Mouse (Mus musculus) 3134 (cell line): ENCODE results near the gene Gm16181.

Experiments
- DNase-seq: peaks from one replicate; pipeline ENCODE4 v3.0.0-alpha.2; 2011; ENCODE audit warnings: low spot score; ENCODE audit not compliant: insufficient read length; ENCODE audit errors: extremely low read depth

The Gm16181 gene

DNA sequence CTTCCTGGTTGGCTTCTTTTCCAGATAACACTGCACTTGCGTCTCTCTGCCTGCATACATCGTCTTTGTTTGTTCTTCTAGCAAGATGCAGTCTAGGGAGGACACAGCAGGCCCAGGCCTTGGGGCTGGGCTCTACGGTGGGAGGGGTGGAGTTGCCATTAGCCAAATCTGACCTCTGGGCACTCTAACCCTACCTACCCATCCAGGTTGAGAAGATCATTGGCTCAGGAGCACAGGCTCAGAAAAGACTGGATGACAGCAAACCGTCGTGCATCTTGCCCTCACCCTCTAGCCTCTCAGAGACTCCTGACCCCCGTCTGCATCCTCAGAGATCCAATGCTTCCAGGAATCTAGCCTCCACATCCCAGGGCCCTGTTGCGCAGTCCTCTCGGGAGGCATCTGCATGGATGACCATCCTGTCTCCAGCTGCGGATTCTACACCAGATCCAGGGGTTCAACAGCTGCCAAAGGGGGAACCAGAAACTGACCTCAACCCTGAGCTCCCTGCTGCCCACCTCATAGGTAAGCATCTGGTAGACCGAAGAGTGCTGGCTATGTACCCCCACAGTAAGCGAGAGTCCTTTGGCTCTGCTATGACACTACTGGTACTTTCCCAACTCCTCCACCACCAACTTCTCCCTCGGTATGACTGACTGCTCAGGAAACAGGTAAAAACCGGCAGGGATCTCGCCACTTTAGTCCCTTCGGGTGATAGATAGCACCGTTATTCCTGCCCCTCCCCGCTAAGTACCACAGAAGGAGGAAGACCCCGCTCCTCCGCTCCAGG, 25.6 kb upstream of the Gm16181 start:
- no peak for DNase-seq

DNA sequence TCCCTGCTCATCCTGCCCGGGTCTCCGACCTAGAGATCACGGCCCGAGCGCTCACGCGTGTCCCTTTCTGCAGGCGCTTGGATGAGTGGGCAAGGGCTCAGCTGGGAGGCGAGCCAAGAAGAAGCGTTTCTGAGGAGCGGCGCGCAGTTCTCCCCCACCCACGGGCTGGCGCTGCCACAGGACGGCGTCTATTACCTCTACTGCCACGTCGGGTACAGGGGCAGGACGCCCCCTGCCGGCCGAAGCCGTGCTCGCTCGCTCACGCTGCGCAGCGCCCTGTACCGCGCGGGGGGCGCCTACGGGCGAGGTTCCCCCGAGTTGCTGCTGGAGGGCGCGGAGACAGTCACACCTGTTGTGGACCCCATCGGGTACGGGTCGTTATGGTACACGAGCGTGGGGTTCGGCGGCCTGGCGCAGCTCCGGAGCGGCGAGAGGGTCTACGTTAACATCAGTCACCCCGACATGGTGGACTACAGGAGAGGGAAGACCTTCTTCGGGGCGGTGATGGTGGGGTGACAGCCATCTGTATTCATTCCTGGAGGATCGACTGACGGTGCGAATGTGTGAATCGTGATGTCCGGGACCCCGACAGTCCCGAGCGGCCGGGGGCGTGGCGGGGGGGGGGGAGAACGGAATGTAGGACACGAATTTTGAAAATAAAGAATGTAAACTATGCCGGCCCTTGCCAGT, 24.9 kb upstream of the Gm16181 start:
- no peak for DNase-seq

DNA sequence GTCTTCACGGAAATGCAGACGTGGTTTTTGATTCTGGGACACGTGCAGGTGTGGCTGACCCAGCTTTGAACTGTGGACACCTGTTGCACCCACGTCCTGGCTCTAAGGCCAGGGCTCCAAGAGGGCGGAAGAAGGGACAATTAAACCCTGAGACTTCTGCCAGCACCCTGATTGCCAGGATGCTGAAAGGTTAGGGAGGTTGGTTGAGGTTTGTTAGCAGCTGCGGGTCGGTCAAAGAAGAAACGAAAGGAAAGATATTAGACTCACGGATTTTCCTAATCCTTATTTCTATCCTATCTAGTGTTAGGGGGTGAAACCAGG, 24.4 kb upstream of the Gm16181 start:
- DNase-seq, result no peak

DNA sequence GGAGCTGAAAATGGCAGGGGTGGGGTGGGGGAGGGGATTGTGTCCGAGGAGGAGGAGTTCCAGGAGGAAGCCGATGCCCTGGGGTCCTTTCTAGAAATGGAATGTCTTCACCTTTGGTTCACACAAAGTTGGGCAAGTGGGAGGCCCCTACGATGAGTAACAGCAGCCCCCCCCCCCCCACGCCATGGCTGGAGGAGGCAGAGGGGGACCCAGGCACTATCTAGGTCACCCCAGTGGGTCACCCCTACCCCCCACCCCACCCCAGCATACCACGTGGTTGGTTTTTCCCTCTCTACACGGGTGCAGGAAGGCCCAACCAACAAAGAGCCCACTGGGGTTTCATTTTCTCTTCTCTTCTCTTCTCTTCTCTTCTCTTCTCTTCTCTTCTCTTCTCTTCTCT, 23.5 kb upstream of the Gm16181 start:
- DNase-seq, result no peak

DNA sequence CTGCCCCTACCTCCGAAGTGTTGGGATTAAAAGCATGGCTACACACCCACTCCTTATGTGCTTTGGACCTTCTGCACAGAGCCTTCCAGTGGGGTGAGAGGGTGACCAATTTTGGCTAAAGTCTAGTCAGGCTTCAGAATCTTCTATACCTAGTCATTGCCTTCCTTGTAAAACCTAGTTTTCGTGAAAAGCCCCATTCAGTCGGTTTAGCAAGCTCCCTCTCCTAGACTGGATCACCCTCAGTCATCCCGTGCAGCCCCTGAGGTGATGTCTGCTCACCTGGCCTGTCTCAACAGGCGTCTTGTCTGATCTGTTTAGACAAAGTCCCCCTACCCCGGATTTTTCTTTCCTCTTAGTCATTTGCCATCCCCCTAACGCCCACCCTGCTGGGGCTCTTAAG, 22.6 kb upstream of the Gm16181 start:
- no peak for DNase-seq

DNA sequence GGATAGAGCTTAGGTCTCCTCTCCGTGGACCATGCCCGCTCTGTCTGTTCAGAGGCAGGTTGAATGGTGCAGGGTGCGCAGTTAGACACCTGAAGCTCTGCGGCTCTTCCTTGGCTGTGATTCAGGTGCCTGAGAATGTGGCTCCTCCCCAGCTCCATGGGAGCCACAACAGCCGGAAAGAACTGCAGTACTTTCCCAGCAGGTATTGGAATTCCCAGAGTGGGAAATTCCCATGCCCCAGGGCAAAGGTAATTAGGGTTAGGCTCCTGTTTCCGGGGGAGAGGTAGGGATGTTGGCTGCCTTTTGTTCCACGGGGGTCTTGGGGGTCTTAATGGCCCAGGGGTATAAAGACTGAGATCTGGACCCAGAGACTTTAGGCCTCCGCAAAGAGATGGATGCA, 21.7 kb upstream of the Gm16181 start:
- DNase-seq, result no peak

DNA sequence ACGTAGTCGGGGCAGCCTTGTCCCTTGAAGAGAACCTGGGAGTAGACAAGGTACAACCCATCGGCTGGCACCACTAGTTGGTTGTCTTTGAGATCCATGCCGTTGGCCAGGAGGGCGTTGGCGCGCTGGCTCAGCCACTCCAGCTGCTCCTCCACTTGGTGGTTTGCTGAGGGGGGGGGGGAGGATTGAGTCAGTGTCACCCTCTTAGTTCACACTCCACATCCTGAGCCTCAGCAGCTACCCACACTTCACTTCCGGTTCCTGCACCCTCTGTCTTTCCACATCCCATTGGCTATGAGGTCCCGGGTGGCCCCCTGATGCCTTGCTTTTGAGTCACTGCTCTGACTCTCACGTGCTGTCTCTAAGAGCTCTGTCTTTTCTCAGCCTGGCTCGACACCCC, 20.2 kb upstream of the Gm16181 start:
- peak; percentile 40 for DNase-seq

DNA sequence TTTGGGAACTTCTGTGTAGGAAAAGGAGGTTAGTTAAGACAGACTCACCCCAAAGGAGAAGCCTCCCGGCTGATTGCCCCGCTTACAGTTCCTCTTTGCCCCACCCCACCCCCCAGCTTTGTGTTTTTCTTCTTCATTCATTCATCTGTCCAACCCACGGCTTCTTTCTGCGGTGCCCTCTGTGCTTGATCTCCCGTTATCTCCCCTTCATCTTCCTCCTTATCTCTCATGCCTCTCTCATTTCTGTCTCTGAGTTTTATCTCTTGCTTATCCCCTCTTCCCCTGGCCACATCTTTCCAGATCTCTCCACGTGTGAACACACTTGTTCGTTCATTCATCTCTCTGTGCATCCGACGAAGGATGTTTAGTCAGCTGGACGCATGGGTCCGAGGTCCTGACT, 19.5 kb upstream of the Gm16181 start:
- no peak for DNase-seq

DNA sequence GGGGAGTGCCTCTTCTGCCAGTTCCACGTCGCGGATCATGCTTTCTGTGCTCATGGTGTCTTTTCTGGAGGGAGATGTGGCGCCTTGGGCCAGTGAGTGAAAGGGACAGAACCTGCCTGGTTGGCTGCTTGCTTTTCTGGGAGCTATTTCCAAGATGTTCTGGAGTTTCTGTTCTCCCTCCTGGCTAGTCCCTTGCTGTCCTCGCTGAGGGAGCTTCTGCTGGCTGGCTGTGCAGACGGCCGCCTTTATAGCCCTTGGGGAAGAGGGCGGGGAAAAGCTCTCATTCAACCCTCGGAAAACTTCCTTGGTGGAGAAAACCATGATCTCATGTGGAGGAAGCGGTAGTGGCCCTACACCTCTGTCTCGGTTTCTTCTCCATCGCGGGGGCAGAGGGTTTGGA, 18.8 kb upstream of the Gm16181 start, which contains the start of gene Tnf:
TSS of gene Tnf (minus strand) at position 221 of the 400 bp plus-strand sequence.
- DNase-seq, result no peak

DNA sequence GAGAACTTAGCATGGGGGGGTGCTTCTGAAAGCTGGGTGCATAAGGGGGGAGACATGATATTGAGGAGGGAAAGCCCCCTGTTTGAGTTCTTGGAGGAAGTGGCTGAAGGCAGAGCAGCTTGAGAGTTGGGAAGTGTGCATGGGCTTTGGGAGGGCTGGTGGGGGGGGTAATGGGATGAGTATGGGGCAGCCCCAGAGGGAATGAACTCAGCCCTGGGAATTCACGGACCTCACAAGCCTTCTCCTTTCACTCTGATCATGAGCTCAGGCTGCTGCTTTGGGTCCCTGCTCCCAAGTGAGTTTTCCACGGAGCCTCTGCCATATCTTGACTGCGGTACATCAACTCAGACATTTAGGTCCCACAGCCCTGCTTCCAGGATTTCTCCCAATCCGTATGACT, 18.2 kb upstream of the Gm16181 start:
- DNase-seq, result no peak

DNA sequence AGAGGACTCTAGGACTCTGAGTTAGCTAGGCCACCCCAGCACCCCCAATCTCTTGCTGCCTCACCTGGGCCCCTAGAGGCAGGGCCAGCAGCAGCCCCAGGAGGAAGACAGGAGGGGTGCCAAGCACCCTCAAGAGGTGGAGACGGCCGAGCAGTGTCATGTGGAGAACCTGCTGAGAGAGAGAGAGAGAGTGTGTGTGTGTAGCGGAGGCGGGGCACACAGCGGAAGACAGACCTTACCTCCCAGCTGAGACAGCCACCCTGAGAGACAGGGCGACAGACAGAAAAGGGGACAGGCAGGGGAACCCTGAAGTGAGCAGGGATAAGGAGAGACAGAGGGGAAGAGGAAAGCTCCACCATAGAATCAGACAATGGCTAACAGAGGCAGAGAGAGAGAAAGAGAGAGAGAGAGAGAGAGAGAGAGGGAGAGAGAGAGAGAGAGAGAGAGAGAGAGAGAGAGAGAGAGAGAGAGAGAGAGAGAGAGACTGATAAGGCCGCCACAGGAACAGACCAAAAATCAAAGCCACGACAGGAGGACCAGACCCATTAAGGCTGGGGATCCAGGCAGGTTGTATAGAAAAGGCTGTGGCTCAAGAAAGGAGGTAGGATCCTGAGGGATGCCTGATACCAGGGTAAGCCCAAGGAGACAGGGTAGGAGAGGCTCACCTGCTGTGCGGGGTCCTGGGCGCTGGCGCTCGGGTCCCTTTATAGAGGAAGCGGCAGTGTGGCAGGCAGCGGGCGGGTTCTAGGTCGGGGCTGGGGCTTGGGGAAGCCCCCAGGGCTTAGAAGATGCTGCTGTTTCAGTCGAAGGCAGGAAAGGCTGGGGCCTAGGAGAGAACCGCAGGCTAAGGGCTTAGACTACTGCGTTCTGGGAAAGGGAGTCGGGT, 15.9 kb upstream of the Gm16181 start, which contains the start of gene Lta:
TSS of gene Lta (minus strand) at position 858 of the 886 bp plus-strand sequence.
- DNase-seq, result no peak

DNA sequence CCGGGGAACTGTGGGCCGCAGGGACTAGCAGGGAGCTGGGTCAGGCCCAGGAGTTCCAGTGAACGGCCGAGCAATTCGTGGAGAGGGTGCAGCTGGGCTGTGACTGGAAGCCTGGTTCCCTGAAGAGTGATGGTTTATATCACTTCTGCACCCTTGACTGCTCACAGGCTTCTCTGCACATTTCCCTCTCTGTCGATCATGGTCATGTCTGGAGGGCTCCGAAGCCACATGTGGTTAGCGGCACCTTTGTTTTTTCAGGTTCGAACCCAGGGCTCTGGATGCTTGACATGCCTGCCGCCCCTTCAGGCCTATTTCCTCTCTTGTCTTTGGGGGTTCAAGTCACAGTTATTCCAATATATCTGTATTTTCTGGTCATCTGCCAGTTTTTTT, 15.3 kb upstream of the Gm16181 start:
- DNase-seq, result no peak

DNA sequence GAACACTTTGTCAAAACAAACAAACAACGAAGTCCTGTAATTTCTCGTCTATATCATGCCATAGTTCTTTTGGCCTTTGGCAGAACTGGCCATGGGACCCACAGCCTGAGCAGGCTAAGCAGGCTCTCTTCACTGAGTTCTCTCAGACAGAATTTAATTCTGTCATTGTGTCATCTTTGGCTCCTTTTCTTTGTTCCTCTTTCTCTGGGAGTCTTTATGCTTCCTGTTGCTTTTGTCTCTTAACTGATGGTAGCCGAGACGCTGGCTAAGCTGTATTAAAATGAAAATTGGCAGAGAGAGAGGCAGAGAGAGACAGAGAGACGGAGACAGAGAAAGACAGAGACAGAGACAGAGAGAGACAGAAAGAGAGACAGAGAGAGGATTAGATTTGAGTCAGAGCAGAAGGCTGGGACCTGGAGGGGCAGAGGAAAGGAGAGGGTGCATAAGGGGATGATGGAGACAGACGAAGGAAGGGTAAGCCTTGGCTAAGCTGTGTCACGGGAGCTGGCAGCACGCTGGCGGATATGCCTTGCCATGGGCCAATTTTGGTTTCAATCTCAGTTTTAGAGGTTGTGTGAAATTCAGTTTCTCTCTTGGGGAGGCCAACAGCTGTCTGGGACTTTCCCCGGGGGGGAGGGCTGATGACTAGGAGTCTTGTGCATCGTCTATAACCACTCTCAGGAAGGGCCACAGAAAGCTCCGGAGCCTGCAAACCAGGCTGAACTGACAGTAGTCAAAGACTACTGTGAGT, 10.7 kb upstream of the Gm16181 start:
- no peak for DNase-seq

DNA sequence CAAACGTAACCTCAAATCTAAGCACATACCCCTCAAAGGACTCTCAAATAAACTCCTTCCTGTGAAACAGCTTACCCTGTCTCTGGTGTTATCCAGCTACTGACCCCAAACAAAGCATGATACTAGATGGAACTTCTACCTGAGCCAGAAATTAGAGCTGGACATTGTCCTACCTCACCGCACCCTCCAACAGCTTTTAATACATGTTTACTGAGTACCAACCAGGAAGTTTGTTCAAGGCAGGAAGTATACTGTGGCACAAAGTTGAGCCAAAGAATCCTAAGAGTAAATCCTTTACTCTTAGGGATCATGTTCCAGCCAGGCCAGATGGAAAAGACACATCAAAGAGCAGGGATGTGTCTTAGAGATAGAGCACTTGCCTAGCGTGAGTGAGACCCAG, 10.0 kb upstream of the Gm16181 start:
- no peak for DNase-seq

DNA sequence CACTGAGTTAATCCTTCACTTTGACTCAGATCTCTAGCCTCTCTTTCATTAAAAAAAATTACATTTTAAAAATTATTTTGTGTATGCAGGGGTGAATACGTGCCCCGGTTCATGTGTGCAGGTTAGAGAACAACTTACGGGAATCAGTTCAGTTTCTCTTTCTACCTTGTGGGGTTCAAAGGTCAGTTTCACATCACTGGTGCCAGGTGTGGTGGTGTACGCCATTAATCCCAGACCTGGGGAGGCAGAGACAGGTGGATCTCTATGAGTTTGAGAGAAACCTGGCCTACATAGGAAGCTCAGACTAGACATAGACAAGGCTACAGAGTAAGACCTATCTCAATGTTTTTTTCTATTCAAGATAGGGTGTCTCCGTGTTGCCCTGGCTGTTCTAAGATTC, 7.6 kb upstream of the Gm16181 start:
- DNase-seq, result no peak

DNA sequence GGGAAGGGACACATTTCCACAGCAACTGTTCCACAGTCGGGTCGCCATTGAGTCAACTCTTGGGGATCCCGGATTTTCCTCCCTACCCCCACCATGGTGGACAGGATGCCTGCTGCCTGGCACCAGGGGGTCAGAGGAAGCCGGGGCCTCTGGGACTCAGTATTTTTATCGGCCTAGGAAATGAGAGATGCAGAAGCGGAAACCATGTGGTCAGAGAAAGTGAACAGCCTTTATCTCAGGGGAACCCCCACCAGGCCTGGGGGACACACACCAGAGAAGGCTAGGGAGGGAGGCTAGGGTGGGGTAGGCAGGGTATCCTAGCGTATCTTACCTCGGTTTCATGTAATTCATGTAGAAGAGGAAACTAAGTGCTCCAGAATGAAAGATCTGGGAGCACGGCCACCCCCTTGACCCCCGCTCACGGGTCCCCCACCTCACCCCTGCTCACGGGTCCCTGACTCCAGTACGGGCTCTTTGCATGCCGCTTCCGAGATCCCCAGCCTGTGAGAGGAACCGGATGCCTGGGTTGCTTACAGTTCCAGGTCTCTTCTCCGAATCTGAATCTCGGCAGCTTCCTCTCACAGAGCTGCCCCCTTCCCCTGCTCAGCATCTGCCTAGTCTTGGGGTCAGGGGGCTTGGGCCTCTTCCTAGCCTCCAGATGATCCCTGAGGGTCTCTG, 2.0 kb upstream of the Gm16181 start:
- DNase-seq, result no peak

DNA sequence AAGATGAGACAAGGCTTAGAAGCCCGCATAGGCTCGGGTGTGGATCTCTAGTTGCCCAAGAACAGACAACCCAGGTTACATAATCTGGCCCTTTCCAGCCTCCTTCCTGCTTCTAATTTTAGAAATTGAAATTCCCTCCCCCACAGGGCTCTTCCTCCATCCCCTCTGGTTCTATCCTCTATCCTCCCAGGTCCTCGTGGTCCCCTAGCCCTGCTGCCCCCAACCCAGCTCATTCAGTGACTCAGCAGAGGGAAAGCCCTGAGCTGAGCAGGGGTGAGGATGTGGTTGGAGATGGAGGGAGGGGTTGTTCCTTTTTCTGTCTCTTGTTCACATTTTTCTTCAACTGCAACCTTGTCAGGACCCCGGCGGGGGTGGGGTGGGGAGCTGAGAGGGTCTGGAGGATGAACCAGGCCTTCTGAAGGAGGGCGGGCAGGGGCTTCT, 1.0 kb upstream of the Gm16181 start:
- no peak for DNase-seq

DNA sequence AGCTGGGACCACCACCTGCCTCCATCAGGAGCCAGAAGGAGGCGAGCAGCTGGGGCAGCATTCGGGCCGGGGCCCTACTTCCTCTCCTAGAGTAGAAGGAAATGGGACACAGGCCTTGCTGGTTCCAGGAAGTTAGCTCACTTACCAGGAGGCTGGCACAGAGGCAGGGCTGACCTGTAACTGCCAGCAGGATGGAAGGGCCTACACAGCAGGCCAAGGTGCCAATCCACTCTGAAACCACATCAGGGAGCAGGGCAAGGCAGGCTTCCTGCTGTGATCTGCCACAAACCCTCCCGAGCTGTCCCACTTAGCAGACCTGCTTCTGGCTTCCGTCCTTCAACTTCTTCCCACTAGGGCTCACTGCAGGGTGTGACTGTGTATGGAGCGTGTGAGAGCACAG, 1.7 kb downstream of the Gm16181 start:
- no peak for DNase-seq

DNA sequence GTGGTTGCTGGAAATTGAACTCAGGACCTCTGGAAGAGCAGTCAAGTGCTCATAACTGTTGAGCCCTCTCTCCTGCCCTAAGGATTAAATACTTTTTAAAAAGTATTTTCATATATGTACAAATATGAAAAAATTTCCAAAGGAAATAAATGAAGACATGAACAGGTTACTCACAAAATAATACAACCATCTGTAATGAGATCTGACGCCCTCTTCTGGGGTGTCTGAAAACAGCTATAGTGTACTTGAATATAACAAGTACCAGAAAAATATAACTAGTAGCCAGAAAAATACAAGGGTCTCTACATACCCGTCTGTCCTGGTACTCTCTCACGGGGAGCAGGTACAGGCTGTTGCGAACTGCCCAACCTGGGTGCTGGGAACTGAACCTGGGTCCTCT, 4.0 kb downstream of the Gm16181 start:
- DNase-seq, result no peak

DNA sequence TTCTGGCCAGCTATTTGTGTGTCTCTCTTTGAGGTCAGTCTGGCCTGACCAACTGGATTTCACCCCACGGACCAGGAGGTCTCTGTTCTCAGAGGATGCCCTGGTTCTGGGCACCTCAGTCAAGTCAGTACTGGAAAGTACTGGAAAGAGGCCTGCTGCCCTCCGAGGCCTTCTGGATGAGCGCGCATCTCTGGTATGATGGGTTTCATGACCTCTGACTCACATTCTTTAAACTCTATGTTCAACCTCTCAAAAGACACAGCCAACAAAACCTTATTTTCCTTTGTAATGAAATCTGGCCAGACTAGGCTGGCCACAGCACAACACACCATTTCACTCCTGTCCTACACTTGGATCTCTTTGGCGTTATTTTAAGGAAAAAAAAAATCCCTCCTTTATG, 4.8 kb downstream of the Gm16181 start:
- DNase-seq, result no peak
